Mouse (Mus musculus): ENCODE results near the gene Swsap1. TPM values are rescaled to one million over a fixed set of nuclear protein-coding genes. Genes with fewer than 3 reads are reported as not detected.

The Swsap1 gene
- total and polyA plus RNA-seq, 2 experiments, result 4.7 to 5.3 TPM

GRCm38 (mm10) chr9:21955225-21955569 lies 358 bp upstream of the Swsap1 start:
- Histone ChIP-seq H3K36me3 (ENCODE audit: control insufficient read depth, insufficient read depth, low read length) (no peaks in the 10 kb centered on the region), H3K4me3 (ENCODE audit: insufficient read depth, low read depth, low read length) (peak overlapping the region; percentile 57), H3K79me2 (ENCODE audit: control insufficient read depth, insufficient read depth, low read length) (no peaks in the 10 kb centered on the region), H3K27me3 (ENCODE audit: control insufficient read depth, insufficient read depth, low read length) (no peaks in the 10 kb centered on the region), H3K9ac (ENCODE audit: low read depth, low read length) (peak overlapping the region; percentile 73), H3K4me1 (ENCODE audit: control insufficient read depth, insufficient read depth, low read length) (no peaks in the 10 kb centered on the region), H3K27ac (replicated peaks; ENCODE audit: insufficient read depth, low read depth, low read length) (peak overlapping the region; percentile 72)
- TF ChIP-seq CTCF (IDR thresholded peaks at IDR 0.05; ENCODE audit: low read depth, low read length) (peak; percentile 58), POLR2A (IDR thresholded peaks at IDR 0.05; ENCODE audit: extremely low read depth, insufficient read depth, low read length) (no peak)
- DNase-seq (ENCODE audit: extremely low read depth, low read depth, low spot score), result no peak
- WGBS, result 3% methylated on average over 18 of the region's 18 CpGs

GRCm38 (mm10) chr9:21958372-21958771 lies 2.8 kb downstream of the Swsap1 start:
- Histone ChIP-seq H3K4me1 (ENCODE audit: control insufficient read depth, insufficient read depth, low read length) (no peaks in the 10 kb centered on the region), H3K27me3 (ENCODE audit: control insufficient read depth, insufficient read depth, low read length) (peaks cover 6% of the 10 kb centered on the region), H3K4me3 (ENCODE audit: insufficient read depth, low read depth, low read length) (no peak overlapping the region), H3K79me2 (ENCODE audit: control insufficient read depth, insufficient read depth, low read length) (no peaks in the 10 kb centered on the region), H3K36me3 (ENCODE audit: control insufficient read depth, insufficient read depth, low read length) (no peaks in the 10 kb centered on the region), H3K9ac (ENCODE audit: low read depth, low read length) (no peak overlapping the region), H3K27ac (replicated peaks; ENCODE audit: insufficient read depth, low read depth, low read length) (no peak overlapping the region)
- no peak for DNase-seq (ENCODE audit: extremely low read depth, low read depth, low spot score)
- WGBS, result 84% methylated on average over 5 of the region's 5 CpGs
- TF ChIP-seq CTCF (IDR thresholded peaks at IDR 0.05; ENCODE audit: low read depth, low read length), result no peak
- no peak for TF ChIP-seq POLR2A (IDR thresholded peaks at IDR 0.05; ENCODE audit: extremely low read depth, insufficient read depth, low read length)

- DNase-seq (ENCODE audit: extremely low read depth, low read depth, low spot score), result no peak
- H3K27ac ChIP-seq (replicated peaks; ENCODE audit: insufficient read depth, low read depth, low read length), result no peak overlapping the region
- H3K4me3 ChIP-seq (ENCODE audit: insufficient read depth, low read depth, low read length), result no peak overlapping the region
- no peak overlapping the region for H3K9ac ChIP-seq (ENCODE audit: low read depth, low read length)
- 93% methylated on average over 7 of the region's 7 CpGs for WGBS
- no peaks in the 10 kb centered on the region for H3K4me1 ChIP-seq (ENCODE audit: control insufficient read depth, insufficient read depth, low read length)
- no peak for TF ChIP-seq CTCF (IDR thresholded peaks at IDR 0.05; ENCODE audit: low read depth, low read length)
- no peak for TF ChIP-seq POLR2A (IDR thresholded peaks at IDR 0.05; ENCODE audit: extremely low read depth, insufficient read depth, low read length)
- no peaks in the 10 kb centered on the region for H3K36me3 ChIP-seq (ENCODE audit: control insufficient read depth, insufficient read depth, low read length)
- H3K27me3 ChIP-seq (ENCODE audit: control insufficient read depth, insufficient read depth, low read length), result peaks cover 6% of the 10 kb centered on the region
- H3K79me2 ChIP-seq (ENCODE audit: control insufficient read depth, insufficient read depth, low read length), result no peaks in the 10 kb centered on the region
Measured at GRCm38 (mm10) chr9:21959244-21959643, 3.7 kb downstream of the Swsap1 start.

- Histone ChIP-seq H3K27ac (replicated peaks; ENCODE audit: insufficient read depth, low read depth, low read length) (no peak overlapping the region; the same call in 1 of the 2 replicates), H3K27me3 (ENCODE audit: control insufficient read depth, insufficient read depth, low read length) (peaks cover 6% of the 10 kb centered on the region), H3K9ac (ENCODE audit: low read depth, low read length) (no peak overlapping the region), H3K4me1 (ENCODE audit: control insufficient read depth, insufficient read depth, low read length) (no peaks in the 10 kb centered on the region), H3K36me3 (ENCODE audit: control insufficient read depth, insufficient read depth, low read length) (no peaks in the 10 kb centered on the region), H3K4me3 (ENCODE audit: insufficient read depth, low read depth, low read length) (no peak overlapping the region), H3K79me2 (ENCODE audit: control insufficient read depth, insufficient read depth, low read length) (no peaks in the 10 kb centered on the region)
- TF ChIP-seq CTCF (IDR thresholded peaks at IDR 0.05; ENCODE audit: low read depth, low read length) (no peak), POLR2A (IDR thresholded peaks at IDR 0.05; ENCODE audit: extremely low read depth, insufficient read depth, low read length) (no peak)
- peak; percentile 26 for DNase-seq (ENCODE audit: extremely low read depth, low read depth, low spot score)
- WGBS, result 63% methylated on average over 9 of the region's 9 CpGs
Measured at GRCm38 (mm10) chr9:21960135-21960534, 4.6 kb downstream of the Swsap1 start.

GRCm38 (mm10) chr9:21960558-21961208 lies 5.1 kb downstream of the Swsap1 start:
- Histone ChIP-seq H3K27ac (replicated peaks; ENCODE audit: insufficient read depth, low read depth, low read length) (no peak overlapping the region; the same call in 1 of the 2 replicates), H3K36me3 (ENCODE audit: control insufficient read depth, insufficient read depth, low read length) (no peaks in the 10 kb centered on the region)

GRCm38 (mm10) chr9:21961366-21961980 lies 5.9 kb downstream of the Swsap1 start:
- DNase-seq (ENCODE audit: extremely low read depth, low read depth, low spot score), result no peak
- H3K27ac ChIP-seq (replicated peaks; ENCODE audit: insufficient read depth, low read depth, low read length), result no peak overlapping the region
- WGBS, result 19% methylated on average over 35 of the region's 35 CpGs
- H3K4me3 ChIP-seq (ENCODE audit: insufficient read depth, low read depth, low read length), result peak overlapping the region; percentile 56; the same call in 1 of the 2 replicates
- TF ChIP-seq CTCF (IDR thresholded peaks at IDR 0.05; ENCODE audit: low read depth, low read length) (no peak), POLR2A (IDR thresholded peaks at IDR 0.05; ENCODE audit: extremely low read depth, insufficient read depth, low read length) (no peak)
- no peaks in the 10 kb centered on the region for H3K36me3 ChIP-seq (ENCODE audit: control insufficient read depth, insufficient read depth, low read length)
- no peaks in the 10 kb centered on the region for H3K79me2 ChIP-seq (ENCODE audit: control insufficient read depth, insufficient read depth, low read length)
- peaks cover 6% of the 10 kb centered on the region for H3K27me3 ChIP-seq (ENCODE audit: control insufficient read depth, insufficient read depth, low read length)
- no peaks in the 10 kb centered on the region for H3K4me1 ChIP-seq (ENCODE audit: control insufficient read depth, insufficient read depth, low read length)
- no peak overlapping the region for H3K9ac ChIP-seq (ENCODE audit: low read depth, low read length)

More at GRCm38 (mm10) chr9:21960558-21961208, 5.1 kb downstream of the Swsap1 start:
- H3K9ac ChIP-seq (ENCODE audit: low read depth, low read length), result no peak overlapping the region
- no peak for TF ChIP-seq POLR2A (IDR thresholded peaks at IDR 0.05; ENCODE audit: extremely low read depth, insufficient read depth, low read length)
- no peak for TF ChIP-seq CTCF (IDR thresholded peaks at IDR 0.05; ENCODE audit: low read depth, low read length)
- H3K27me3 ChIP-seq (ENCODE audit: control insufficient read depth, insufficient read depth, low read length), result peaks cover 6% of the 10 kb centered on the region
- no peaks in the 10 kb centered on the region for H3K4me1 ChIP-seq (ENCODE audit: control insufficient read depth, insufficient read depth, low read length)
- DNase-seq (ENCODE audit: extremely low read depth, low read depth, low spot score), result no peak
- H3K4me3 ChIP-seq (ENCODE audit: insufficient read depth, low read depth, low read length), result no peak overlapping the region
- 28% methylated on average over 26 of the region's 26 CpGs for WGBS
- H3K79me2 ChIP-seq (ENCODE audit: control insufficient read depth, insufficient read depth, low read length), result no peaks in the 10 kb centered on the region

All from liver, adult 2 months (tissue).